ENCODE assay signal across 11 mouse cellular contexts in the genomic region with DNA sequence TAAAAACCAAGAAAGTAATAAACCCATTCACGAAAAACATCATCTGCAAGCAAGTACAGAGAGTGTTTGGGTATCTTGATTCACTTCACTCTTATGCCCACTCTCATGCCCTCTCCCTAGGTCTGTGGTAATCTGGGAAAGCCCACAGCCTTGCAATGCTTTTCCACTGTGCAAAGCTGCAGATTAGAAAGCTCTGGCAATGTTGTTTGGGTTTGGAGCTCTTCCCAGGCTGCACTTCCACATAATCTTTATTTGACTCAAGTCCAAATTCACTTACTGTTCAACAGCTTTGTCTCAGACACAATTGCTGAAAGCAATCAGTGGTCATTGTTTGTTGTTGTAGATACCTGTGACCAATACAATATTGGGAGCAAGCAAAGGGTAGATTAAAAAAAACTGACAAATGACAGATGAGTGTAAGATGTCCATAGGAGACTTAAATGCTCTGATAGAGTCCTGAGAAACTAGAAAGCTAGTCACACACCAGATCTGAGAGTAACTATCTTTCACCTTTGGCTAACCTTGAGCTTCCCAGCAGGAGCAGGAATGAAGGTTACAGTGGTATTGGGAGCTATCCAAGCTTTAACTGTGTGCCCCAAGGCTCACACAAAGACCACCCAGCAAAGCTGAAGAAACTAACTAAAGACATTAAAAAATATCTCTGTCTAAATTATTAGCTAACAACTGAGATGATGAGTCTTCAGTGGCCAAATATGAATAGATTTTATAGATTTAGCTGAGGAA.
DNase-seq lines count a peak whose midpoint lies in the region; ATAC-seq and TF ChIP-seq lines count a peak whose summit lies in the region.
"Had no signal": no experiment of that assay in that cellular context is flagged by ENCODE, and none has a peak within 500 bp of the region (broad histone marks: within the 10 kb centered on the region; RNA-seq: fewer than 3 reads in every experiment).

No protein-coding gene starts in this region.

- 100% methylated on average over 1 of the region's 1 CpGs for WGBS in kidney, embryonic 14.5 days
- 30% methylated on average over 1 of the region's 1 CpGs for WGBS in heart, postnatal 0 days

- H3K4me3 ChIP-seq in kidney, embryonic 14.5 days (ENCODE audit: low read length), result no peak overlapping the region
- no peak overlapping the region for H3K4me3 ChIP-seq in heart, postnatal 0 days (ENCODE audit: low read depth, low read length)
- H3K4me3 ChIP-seq: kidney, embryonic 15.5 days had no signal

- no peaks in the 10 kb centered on the region for H3K27me3 ChIP-seq in kidney, embryonic 14.5 days (ENCODE audit: control insufficient read depth, insufficient read depth, low read length)
- H3K27me3 ChIP-seq in heart, postnatal 0 days (ENCODE audit: control insufficient read depth, insufficient read depth, low read length), result no peaks in the 10 kb centered on the region
- H3K27me3 ChIP-seq: kidney, embryonic 15.5 days had no signal

- H3K36me3 ChIP-seq in kidney, embryonic 14.5 days (ENCODE audit: control insufficient read depth, insufficient read depth, low read length), result no peaks in the 10 kb centered on the region
- H3K36me3 ChIP-seq in heart, postnatal 0 days (replicated peaks; ENCODE audit: control insufficient read depth, insufficient read depth, low read length), result no peaks in the 10 kb centered on the region
- H3K36me3 ChIP-seq: kidney, embryonic 15.5 days had no signal

- no peak for TF ChIP-seq CTCF in heart, postnatal 0 days (IDR thresholded peaks at IDR 0.05; ENCODE audit: low read depth)

- no peak for TF ChIP-seq EP300 in heart, postnatal 0 days (IDR thresholded peaks at IDR 0.05; ENCODE audit: low read depth)

- no peaks in the 10 kb centered on the region for H3K4me1 ChIP-seq in kidney, embryonic 14.5 days (ENCODE audit: control insufficient read depth, insufficient read depth, low read length)
- H3K4me1 ChIP-seq in heart, postnatal 0 days (ENCODE audit: control insufficient read depth, insufficient read depth), result peaks cover 12% of the 10 kb centered on the region; the same call in 1 of the 2 replicates
- H3K4me1 ChIP-seq: kidney, embryonic 15.5 days had no signal

- no peak overlapping the region for H3K4me2 ChIP-seq in kidney, embryonic 14.5 days (replicated peaks; ENCODE audit: low read depth, low read length)
- 0 out of 2 replicates have a peak overlapping the region, but pooled peaks have one; percentile 2 for H3K4me2 ChIP-seq in heart, postnatal 0 days (ENCODE audit: low read depth, low read length)
- H3K4me2 ChIP-seq: kidney, embryonic 15.5 days had no signal

- peak; percentile 42 to 66 for DNase-seq in cerebellum, postnatal 10 days
- no peak for DNase-seq in cerebellum, adult 11 months
- peak; percentile 24 for DNase-seq in kidney, postnatal 10 days
- DNase-seq in ovary, postnatal 14 days (ENCODE audit: low spot score), result peak; percentile 7
- no peak for DNase-seq in ovary, postnatal 36 days (ENCODE audit: low spot score)
- DNase-seq in heart, postnatal 0 days (ENCODE audit: low spot score), result peak; percentile 87
- DNase-seq in kidney, adult 11 months, result no peak
- DNase-seq: B cell, adult 2 months had no signal

- no peaks in the 10 kb centered on the region for H3K9me3 ChIP-seq in kidney, embryonic 14.5 days (ENCODE audit: control insufficient read depth, low read length)
- no peaks in the 10 kb centered on the region for H3K9me3 ChIP-seq in heart, postnatal 0 days (replicated peaks; ENCODE audit: control insufficient read depth, low read length)
- H3K9me3 ChIP-seq: kidney, embryonic 15.5 days had no signal

- H3K27ac ChIP-seq in kidney, embryonic 14.5 days (ENCODE audit: low read depth, low read length), result no peak overlapping the region
- peak overlapping the region; percentile 85 for H3K27ac ChIP-seq in heart, postnatal 0 days (ENCODE audit: low read depth)
- H3K27ac ChIP-seq: kidney, embryonic 15.5 days; macrophage had no signal

- ATAC-seq in kidney, embryonic 14.5 days (ENCODE audit: low FRiP score, low TSS enrichment), result no peak
- peak; percentile 91 for ATAC-seq in heart, postnatal 0 days (ENCODE audit: insufficient read depth, low read depth)

- H3K9ac ChIP-seq in kidney, embryonic 14.5 days (ENCODE audit: low read depth, low read length), result no peak overlapping the region
- H3K9ac ChIP-seq in heart, postnatal 0 days (replicated peaks; ENCODE audit: low read depth, low read length), result no peak overlapping the region
- H3K9ac ChIP-seq: kidney, embryonic 15.5 days had no signal

Comparison
In these comparisons a context has a peak if more than half of its experiments do, and no peak if none do; other contexts are left out.
1. DNase-seq: peak in cerebellum, postnatal 10 days (2 of 2), kidney, postnatal 10 days (single experiment), ovary, postnatal 14 days (single experiment) and heart, postnatal 0 days (single experiment); none in cerebellum, adult 11 months (single experiment), ovary, postnatal 36 days (single experiment) and kidney, adult 11 months (single experiment).